Mouse (Mus musculus) retina, postnatal 1 day (tissue): ENCODE measurements around the gene Il23r.
"Not testable (repeated sequence)": the region's sequence is repeated elsewhere in the genome, so short reads cannot be mapped to it uniquely, and the experiment has no call there.

ENCODE experiments used
- DNase-seq: peaks from one replicate; pipeline ENCODE4 v3.0.0-alpha.2; 2012

The Il23r gene

DNA sequence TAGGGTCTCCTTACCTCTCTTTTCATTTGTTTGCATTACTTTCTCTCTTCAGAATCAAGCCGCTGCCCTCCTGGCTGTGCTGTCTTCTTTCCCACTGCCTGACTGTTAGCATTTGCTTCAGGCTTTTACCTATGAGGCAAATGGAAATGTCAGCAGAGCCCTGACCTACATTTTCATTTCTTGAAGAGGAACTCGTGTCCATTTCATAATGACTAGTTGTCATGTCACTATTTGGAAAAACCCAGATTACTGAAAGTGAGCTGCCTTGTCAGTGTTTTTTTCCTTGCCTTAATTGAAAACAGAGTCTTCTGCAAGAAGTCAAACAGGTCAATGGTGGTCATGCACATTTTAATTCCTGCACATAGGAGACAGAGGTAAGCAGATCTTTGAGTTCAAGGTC, at the start of gene Il23r:
Gene Il23r (minus strand): TSS at position 101 of the 400 bp plus-strand sequence.
- no peak for DNase-seq

DNA sequence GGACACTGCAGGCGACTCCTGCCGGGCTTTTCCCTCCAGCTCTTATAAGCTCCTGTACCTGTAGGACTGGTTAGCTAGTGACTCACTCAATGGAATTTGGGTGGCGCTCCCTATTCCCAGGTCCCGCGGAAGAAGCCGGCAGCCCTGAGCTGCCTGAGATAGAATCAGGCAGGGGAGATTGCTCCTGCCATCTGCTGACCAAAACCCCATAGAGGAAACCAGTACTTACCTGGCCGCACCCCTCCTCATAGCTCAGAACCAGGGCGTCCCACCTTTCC, 44.1 kb upstream of the Il23r start, which contains the start of gene Tacstd2:
Gene Tacstd2 (minus strand): TSS at position 20 of the 278 bp plus-strand sequence.
- no peak for DNase-seq

DNA sequence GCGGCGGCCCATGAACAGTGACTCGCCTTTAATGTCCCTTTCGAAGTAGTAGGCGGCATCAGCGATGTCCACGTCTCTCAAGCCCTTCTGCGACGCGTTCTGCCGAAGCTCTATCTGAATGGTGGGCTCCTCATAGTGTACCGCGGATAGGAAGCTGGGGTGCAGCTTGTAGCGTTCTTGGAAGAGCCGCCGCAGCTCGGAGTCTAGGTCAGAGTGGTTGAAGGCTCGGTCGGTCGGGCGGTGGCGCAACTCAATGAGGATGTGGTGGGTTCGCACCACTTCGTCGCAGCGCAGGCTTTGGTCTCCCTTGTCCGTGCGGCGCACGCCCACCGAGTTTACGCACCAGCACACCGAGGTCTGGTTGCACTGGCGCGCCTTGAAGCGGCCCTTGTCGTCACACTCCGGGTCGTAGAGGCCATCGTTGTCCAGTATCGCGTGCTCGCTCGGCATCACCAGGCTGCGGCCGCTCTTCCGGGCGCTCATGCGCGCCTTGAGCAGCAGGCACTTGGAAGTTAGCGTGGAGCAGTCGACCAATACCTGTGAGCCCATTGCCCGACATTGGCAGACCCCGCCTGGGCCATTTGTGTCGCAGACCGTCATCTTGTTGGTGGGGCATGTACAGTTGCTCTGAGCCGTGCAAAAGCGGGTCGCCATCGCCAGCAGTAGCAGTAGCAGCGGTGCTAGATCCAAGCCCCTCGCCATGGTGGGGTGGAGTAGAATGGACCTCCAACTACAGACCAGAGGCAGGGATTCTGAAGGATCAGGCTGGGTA, 43.5 kb upstream of the Il23r start:
- DNase-seq = peak; percentile 52

DNA sequence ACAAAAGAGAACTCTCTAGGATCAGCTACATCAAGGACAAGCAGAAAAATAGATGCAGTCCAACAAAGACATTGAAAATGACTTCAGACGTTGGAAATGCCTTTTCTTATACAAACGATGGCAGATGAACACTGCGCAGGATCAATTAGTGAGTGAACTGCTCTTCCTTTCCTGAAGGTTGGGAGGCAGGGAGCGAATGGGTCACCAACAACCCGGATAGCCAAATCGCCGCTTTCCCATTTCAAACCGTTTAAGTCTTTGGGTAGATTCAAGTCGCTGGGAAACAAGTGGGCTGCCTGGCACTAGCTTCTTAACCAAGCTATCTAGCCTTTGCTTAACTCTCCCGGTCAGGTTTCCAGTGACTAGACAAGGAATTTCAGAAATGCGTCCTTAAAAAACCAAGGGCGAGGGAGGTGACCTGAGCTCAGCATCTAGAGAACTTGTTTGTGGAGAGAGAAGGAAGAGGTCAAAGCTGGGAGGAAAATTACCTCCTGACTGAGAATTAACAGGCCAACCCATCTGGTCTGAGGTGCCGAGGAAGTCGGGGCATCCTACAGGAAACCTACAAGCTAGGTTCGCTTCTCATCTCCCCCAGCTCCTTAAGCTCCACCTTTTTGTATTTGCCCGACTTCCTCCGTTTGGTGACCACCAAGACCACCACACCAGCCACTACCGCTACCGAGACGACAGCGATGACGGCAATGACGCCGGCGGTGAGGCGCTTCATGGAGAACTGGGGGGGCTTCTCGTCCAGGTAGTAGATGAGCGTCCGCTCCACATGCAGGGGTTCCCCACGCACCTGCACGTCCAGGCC, 42.7 kb upstream of the Il23r start:
- peak; percentile 7 for DNase-seq

DNA sequence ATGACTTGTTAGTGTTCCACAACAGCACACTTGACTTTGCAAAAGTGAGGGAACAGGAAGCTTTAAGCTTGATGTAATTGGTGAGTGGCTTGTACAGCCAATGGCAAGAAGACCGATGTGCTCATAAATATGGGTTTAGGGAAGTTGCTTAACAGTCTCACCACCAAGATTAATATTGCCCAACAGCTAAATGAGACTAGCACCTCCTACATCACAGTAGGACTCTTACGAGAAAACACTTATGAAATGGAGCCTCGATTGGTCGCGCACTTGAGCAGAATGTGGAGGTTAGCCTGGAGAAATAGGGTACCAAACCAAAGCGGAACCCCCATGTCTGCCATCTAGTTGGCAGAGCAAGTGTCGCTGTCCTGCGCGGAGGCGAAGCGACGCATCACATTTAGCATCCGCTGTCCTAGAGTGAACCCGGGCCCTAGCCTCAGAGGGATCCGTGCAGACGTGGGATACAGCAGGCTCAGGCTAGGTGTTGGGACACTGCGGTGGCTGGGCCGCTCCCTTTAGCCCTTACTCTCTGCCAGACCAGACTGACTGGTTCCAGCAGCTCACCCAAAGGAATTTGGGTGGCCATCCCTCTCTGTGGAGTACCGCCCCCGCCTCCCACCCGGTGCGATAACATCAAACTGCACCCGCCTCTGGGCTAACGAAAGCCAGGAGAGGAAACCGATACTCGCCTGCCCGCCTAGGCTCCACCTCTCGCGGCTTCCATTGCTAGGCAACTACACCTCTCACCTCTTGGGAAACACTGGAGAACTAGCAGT, 41.2 kb upstream of the Il23r start:
- DNase-seq = peak; percentile 22

DNA sequence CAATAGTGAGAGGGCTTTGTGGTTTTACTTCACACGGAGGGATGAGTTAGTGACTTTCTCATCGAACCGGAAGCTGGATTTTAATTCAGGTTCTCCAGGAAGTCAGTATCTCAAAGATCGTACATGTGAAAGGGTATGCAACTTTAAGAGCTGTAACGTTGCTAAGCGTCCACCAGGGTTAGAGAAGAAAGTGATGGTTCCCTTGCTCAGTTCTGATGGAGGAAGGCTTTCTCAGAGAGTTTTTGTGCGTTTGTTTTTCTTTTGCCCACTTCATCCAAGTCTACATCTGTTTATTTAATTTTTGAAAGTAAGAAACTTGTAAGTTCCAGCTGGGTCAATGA, 40.1 kb upstream of the Il23r start:
- no peak for DNase-seq

DNA sequence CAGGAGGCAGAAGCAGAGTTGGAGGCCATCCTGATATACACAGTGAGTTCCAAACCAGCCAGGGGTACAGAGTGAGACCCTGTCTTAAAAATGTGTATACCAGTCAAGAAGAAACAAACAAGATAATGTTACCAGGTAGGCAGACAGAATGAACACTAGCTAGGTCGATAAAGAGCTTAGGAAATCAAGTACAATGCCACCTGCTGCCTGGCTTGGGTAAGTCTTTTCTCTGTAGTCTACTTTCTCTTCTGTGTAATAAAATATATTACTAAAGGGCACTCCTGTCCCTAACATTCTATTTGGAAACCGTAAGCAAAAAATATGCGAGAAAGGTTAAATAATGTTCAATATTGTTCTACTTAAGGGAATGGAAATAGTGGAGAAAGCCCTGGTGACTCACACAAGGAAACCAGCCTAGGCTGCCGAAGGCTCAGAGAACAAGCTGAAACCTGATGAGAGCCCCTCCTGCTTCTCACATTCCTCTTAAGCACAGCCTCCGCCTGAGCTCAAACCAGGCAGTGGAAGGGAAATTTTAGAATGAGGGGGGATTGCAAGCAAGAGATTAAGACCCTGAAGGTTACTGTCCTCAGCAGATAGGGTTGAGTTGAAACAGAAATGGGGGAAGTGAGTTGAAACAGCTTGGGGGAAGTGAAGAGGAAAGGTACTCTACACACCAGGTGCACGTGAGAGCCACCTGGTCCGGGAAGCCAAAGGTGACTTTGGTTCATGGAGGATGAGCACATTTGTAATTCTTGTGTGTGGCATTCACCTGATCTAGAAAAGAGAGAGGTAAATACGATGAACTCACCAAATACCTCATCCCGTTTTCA, 39.6 kb upstream of the Il23r start:
- no peak for DNase-seq

DNA sequence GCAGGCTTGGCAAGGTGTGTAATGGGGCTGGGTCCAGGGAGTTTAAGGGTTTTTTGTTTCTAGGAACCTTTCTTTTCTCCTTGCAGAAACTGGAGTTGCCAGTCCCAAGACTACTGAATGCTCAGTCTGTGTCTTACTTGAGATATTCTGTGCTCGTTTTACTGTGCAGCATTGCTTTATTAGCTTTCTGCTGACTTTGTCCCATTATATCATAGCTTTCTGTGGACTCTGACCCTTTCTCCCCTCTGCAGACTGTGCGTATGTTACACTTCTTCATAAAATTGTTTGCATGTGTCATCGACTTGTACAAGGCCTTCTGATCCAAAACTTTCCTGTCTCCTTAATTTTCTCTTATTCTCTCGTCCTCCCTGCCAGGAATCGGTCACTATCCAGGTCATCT, 34.7 kb upstream of the Il23r start:
- DNase-seq = no peak

DNA sequence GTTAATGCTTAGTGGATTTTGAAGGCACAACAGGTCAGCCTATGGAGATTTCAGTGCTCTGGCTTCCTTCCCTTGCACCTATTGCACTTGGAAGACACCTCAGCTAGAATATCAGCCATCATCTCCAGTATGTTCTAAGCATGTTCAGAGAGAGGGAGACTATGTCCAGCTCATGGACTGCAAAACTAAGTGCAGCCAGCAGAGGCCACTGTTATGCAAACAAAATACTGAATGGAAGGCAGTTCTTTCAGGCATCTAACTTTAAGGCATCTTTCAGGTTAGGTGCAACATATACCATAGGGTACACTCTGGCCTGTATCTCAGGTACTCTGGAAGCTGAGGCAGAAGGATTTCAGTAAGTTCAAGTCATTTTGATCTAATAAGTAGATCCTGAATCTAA, 19.1 kb upstream of the Il23r start:
- peak; percentile 26 for DNase-seq

DNA sequence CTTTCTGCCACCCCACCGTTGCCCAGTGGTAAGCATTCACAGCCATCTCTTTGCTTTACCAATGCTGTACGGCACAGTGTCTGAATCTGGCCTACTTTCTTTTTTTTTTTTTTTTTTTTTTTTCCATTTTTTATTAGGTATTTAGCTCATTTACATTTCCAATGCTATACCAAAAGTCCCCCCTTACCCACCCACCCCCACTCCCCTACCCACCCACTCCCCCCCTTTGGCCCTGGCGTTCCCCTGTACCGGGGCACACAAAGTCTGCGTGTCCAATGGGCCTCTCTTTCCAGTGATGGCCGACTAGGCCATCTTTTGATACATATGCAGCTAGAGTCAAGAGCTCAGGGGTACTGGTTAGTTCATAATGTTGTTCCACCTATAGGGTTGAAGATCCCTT, 10.3 kb upstream of the Il23r start:
- not testable (repeated sequence) for DNase-seq

DNA sequence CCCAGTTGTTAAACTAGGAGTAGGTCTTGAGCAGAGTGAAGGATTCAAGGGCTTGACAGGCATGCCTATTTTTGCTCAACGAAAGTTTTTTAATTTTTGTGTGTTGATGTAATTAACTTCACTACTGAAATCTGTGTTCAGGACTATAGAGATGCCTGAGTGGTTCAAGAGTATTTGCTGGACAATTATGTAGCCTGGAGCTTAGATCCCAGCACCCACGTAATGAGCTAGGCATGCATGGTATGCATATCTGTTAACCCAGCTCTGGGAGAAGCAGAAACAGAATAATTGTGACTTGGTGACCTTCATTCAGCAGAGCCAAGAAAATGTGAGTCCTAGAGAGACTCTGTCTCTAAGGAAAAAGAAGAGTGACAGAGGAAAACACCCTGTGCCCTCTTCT, 10.6 kb downstream of the Il23r start:
- no peak for DNase-seq

DNA sequence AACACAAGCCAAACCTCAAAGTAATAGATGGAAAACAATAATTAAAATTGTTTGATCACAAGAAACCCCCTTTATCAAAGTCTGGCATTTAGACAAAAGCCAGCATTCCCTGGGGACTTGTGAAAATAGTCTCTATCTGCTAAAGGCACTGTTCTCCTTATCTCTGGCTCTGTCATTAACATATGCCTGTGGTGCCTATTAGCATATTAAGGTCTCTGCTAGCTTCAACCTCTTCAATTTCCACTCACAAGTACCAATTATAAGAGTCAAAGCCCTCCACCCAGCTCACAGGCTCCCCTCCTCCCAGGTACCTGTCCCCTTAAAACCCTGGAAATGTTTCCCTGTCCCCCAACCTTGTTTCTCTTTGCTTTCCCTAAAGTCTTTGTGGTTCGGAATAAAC, 20.4 kb downstream of the Il23r start:
- no peak for DNase-seq

DNA sequence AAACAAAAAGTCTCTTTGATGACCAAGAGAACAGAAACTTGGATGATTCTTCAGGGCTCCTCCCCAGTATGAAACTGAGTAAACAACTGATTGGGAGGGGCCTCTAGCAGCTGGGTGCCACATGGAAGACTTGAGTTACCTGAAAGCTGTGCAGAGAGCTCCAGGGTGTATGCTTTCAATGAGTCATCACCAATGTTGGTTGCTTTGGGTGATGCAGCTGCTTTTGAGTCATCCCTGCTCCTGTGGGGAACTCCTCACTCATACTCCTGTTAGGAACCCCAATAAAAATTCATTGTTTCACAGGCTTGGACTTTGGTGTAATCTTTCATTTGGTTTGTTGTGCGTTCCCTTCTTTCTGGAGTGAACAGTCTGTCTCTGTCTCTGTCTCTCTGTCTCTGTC, 32.2 kb downstream of the Il23r start:
- no peak for DNase-seq

DNA sequence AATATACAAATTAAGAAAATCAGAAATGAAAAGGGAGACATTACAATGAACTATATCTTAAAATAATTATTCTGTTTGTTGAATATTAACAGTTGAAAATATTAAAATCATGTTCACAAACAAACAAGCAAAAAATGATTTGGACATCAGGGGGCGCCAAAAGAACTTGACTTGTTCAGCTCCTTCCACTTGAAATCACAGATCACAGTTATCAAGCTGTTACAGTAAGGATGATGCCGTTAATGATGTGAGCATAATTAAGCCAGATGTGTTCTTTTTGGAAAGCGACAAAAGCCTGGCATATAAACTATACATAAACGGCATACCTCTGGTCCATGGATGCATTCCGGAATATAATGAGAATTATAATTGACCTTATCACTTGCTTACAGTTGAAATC, 40.3 kb downstream of the Il23r start:
- DNase-seq = peak; percentile 56

DNA sequence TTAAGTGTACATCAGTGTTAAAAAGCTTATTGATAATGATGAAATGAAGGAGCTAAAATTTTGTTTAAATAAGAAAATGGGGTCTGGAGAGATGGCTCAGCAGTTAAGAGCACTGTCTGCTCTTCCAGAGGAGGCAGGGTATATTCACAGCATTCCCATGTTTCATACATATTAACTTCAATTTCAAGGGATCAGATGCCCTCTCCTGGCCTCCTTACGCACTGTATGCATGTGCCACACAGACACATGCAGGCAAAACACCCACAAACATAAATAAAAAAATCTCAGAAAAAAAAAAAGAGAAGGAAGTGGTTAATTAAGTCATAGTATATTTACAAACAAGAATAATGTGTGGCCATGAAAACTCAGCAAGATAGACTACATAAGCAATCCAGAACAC, 45.8 kb downstream of the Il23r start:
- DNase-seq = no peak

DNA sequence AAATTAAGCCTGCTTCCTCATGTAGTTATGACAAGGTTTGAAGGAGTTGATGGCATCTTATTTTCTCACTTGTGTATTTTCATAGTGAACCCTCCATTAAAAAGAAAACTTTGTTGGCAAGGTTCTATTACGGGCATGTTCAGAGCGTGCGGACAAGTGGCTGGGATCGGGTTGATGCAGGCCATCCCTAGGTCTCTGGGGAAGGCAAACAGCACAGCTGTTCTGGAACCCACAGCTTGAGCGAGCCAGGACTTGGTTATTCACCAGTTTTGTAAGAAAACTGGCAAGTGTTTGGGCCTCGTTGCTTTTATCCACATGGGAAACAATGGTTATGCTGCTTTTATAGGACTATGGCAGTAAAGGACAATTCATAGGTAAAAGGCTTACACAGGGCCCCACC, 48.5 kb downstream of the Il23r start:
- no peak for DNase-seq

DNA sequence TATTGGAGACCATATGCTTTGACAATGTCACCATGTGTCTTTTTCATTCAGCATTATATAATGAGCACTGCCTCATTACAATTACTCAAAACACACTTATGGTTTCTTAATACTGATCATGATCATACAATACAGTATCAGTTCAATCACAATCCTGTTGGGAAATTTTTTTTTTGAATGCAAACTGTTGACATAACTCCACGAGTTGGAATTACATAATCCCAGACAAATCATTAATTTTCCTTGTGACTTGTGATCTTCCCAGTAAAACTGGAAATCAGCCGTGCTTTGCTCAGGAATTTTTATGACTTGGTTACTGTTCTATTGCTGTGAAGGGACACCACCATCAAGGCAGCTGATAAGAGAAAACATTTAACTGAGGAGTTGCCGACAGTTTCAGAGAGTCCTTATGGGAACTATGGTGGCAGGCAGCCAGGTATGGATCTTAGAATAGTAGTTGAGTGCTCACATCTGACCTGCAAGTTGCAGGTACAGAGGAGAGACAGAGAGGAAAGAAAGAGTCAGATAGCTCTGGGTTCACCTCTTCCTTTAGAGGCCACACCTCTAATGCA, 53.8 kb downstream of the Il23r start:
- no peak for DNase-seq

DNA sequence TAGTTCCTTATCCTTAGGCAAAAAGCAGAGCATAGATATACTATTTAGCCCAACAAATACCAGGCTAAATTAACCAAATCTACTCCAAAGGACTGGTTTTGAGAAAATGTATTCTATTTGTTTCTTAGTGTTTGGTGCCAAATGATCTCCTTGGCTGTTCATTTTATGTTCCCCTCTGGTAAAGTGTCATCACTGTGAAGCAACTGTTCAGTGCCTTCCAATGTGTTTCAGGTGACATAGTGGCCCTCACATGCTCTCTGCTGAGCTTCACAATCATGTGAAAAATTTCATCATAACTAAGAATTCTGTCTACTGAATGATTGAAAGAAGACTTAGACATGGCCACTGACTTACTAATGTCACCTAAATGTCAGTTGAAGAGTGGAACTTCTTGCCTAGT, 54.6 kb downstream of the Il23r start:
- DNase-seq = no peak

DNA sequence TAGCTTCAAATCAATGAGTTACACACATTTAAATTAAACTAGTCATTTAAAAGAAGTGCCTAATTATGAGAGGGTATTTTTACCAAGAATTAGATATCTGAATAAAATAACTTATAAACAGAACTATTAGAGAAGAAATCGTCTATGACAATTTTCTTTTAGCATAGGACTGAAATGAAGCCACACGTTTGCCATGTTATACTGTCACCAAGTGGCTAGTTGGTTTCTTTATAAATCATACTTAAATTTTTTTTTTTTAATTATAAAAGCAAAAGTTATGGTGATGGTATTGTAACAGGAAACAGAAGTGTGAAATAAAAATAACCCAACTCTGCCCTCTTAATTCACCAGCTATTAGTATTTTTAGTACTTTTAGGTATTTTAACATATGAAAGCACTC, 55.4 kb downstream of the Il23r start:
- DNase-seq = no peak

DNA sequence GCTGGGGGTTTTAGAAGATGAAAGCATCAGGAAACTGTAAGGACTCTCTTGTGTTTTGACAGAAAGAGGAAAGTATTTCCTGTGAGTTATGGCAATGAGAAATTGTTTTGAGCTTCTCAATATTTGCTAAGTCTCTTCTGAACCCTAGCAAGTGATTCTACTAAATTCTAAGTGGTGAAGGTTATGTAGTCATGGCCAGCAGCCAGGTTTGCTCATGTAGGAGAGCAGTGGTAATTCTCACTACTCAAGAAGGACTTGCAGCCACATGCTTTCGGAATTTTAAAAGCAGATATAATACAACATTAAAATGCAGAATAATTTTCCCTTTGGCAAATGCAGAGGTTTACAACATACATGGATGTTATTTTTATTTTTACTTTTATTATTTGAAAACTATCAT, 55.9 kb downstream of the Il23r start:
- no peak for DNase-seq

DNA sequence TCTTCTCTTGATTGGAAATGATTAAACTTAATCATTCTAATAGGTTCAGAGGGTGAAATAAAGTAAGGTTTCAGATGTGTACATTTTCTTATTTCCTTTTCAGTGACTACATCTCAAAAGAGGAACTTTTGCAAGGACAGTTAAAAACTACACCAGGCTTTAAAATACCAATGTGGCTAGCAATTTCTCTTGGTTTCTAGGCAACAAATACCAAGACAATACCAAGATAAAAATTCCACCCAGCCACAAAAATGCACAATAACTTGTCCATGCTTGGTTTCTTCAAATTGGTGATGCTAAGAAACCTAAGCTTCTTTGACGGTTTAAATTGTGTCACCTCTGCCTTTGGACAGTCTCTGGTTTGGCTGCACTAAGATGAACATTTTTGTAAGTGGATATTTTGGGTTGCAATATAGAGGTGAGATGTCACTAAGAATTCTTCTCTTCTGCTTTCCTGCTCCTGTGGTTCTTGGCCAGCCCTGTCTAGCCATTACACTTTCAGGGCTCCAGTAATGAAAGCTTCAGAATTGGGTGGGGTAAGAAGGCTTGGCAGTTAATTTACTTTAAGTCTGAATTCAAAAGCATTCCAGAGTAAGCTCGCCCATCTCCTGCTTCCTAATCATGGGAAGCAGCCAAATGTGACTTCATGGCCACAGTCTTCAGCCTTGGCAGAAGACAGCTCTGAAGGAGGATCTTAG, 56.8 kb downstream of the Il23r start:
- DNase-seq = no peak

DNA sequence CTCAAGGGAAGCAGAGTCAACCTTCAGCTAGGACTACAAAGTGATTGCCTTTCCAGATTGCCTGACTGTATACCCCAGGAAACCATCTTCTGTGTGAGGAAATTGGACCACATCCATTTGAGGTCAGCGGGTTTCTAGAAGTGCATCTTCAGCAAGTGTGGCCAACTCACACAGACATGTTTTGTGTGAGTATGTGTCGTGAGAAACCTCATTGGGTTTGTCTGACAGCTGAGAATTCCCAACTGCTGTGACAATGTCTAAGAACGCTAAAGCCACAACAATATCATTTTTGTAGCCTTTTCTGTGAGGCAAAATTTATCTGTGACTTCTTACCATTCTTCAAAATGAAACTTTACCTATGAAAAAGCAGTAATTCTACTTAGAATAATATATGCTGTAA, 59.8 kb downstream of the Il23r start:
- DNase-seq = no peak
